Mouse (Mus musculus) adrenal gland, adult (tissue): ENCODE results near the gene S1pr1.

Experiments
- DNase-seq, 2 experiments: peaks; one replicate each; pipeline ENCODE4 v3.0.0; 2022 to 2023; ENCODE audit warnings: low spot score in 1 of 2; ENCODE audit not compliant: inconsistent age in 2 of 2

Gene S1pr1

DNA sequence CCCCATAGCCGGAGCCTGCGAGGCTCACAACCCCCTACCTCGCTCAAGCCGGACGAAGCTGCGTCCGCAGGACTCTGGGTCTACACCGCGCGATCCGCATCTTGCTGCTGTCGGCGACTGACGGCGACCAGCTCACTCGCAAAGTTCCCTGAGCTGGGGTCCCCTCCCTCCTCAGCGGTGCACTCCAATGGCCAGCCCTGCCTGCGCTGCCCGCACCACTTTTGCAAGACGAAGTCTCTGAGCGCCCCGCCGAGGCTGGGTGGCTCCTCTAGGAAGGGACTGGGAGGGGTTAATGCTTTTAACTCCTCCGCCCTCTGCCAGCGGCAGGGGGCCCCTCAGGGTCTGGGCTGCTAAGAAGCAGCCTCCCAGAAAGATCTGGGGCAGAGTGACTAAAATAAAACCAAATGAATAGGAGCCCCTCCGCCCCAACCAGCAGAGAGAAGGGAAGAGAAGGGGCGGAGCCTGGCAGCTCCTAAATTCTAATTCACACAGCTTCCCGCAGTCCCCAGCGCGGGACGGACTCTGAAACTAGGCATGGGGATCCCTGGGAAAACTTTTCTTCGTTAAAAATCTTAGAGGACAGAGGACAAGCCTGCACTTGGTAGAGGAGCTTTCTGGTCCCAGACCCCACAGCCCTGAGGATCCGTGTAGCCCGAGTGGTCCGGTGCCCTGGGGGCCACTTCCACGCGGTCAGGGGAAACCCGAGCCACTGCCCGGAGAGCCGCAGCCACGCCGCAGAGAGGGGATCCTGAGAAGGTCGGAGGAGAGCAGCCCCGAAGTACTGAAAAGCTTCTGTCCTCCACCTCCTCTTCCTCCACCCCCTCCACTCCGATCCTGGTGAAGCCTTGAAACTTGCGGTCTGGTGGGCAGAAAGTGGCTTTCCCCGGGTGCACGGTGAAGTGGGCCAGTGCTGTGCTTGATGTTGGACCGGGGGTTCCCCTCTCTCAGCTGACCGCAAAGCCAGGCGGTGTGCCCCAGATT lies at the start of gene S1pr1:
S1pr1 (minus strand) TSS at position 402 of the 981 bp plus-strand sequence.
- DNase-seq, result peak; percentile 68 to 89

GRCm38 (mm10) chr3:115763292-115763691 lies 48.4 kb upstream of the S1pr1 start:
- peak in 1 of 2 experiments; percentile 71 for DNase-seq

GRCm38 (mm10) chr3:115762841-115763240 lies 48.0 kb upstream of the S1pr1 start:
- no peak for DNase-seq

GRCm38 (mm10) chr3:115759659-115760058 lies 44.8 kb upstream of the S1pr1 start:
- DNase-seq, result no peak

- peak; percentile 18 to 70 for DNase-seq
Observed at GRCm38 (mm10) chr3:115758455-115758912, 43.6 kb upstream of the S1pr1 start.

GRCm38 (mm10) chr3:115754466-115754865 lies 39.6 kb upstream of the S1pr1 start:
- no peak for DNase-seq

- DNase-seq, result no peak
Observed at GRCm38 (mm10) chr3:115750369-115750768, 35.5 kb upstream of the S1pr1 start.

GRCm38 (mm10) chr3:115748289-115748989 lies 33.6 kb upstream of the S1pr1 start:
- DNase-seq, result no peak

- DNase-seq, result no peak
Observed at GRCm38 (mm10) chr3:115746511-115746910, 31.6 kb upstream of the S1pr1 start.

DNA sequence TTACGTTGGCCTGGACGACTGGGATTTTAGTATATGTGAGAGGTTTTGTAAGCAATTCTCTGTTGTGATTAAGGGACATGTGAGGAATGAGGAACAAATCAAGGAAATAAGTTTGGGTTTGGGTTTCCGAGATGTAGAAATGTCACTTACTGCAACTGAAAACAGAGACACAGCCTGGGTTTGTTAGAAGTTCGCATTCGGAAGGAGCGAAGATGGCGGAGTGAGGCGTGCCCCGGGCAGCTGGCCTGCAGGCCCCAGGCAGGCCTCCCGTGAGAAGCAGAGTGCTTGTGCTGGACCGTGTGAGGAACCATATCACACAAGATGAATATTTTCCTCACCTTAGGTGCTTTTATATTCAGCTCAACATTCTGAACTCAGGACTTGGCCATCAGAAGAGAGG lies 30.2 kb upstream of the S1pr1 start:
- no peak for DNase-seq

DNA sequence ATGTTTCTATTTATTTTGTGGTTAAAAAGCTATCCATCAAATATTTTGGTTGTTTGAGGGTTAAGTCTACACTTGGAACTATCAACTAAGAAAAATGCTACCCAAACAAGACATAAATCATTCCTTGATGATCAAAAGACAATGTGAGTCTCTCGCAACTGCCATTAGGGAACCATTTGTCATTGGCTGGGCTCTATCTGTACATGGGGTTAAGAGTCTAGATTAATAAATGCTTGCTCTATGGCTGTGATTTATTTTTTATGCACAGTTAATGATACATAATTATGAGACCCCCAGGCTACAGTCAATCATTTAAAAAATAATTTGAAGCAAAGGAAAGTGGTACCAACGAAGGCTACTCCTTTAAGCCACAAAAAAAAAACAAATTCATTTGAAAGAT lies 23.7 kb upstream of the S1pr1 start:
- DNase-seq, result no peak

DNA sequence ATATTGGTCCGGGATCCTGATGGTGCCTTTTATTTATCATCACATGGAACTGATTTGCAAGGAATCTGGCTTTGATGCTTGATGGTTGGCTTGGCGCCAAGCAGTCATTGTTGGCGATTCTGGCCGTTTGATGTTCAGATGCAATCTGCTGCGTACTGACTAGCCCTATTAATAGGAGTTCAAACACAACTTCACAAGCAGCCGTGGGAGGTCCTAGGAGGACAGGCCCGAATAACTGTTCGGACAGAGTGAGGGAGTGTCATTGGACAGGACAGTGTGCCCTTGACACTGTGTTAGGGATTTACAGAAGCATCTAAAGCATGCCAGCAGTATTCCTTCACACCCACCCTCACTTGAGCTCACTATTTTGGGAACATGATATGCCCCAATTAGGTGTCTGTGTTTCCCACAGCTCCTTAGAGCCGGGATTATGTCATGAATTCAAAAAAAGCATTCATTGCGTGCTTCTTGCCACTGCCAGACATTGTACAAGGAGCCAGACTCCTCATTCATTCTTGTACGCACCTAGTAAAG lies 23.0 kb upstream of the S1pr1 start:
- DNase-seq, result no peak

- no peak for DNase-seq
Observed at GRCm38 (mm10) chr3:115735540-115735939, 20.7 kb upstream of the S1pr1 start.

- DNase-seq, result no peak
Observed at GRCm38 (mm10) chr3:115734841-115735240, 20.0 kb upstream of the S1pr1 start.

- no peak for DNase-seq
Observed at GRCm38 (mm10) chr3:115730336-115730735, 15.5 kb upstream of the S1pr1 start.

DNA sequence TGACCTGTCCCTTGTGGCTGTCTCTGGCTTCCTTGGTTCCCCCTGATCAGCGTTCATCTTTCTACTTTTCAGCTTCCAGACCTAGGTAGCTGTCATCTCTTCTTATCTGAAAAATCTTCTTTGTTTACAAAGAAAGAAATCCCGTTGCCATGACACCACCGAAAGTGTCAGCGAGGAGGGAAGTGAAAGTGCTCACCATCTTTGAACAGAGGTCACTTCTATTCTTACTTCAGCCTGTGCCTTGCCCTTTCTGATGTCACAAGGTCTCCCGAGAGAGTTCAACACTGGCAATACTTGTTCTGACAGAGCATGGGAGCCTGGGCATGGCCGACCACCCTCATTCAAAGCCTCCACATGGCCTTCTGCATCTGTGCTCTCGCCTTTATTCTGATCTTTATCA lies 14.3 kb upstream of the S1pr1 start:
- DNase-seq, result peak in 1 of 2 experiments; percentile 38

DNA sequence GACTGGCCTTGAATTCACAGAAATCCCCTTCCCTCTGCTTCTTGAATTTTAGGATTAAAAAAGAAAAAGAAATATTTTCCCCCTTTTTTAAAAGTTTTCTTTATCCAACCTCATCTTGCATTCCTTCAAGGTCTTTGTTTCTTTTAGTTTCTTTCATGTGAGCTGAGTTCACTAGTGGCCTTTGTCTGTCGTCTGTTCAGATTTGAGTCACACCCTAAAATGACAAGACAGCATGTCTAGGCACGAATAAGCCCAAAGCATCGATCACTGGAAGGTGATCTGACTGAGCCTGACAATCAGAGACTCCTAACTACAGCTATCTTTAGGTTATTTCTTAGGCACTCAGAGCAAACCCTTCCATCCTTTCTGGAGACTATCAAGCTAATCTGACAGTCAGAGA lies 13.3 kb upstream of the S1pr1 start:
- no peak for DNase-seq

DNA sequence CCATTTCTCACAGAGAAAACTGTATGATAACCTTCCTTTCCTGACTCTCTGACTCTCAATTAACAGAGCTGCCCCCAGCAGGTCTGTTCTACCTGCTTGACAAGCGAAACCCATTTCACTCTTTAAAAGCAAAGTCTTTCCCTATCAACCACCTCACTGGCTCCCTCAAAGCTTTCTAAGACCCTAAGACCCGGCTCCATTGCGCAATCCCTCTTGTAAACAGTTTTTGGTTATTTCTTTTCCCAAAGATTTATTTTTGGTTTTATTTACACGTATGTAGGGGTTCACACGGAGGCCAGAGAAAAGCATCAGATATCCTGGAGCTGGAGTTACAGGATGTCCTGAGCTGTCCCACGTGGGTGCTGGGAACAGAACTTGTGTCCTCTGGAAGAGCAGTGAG lies 4.0 kb upstream of the S1pr1 start:
- no peak for DNase-seq

GRCm38 (mm10) chr3:115715900-115716515 lies 1.1 kb upstream of the S1pr1 start:
- DNase-seq, result no peak

- peak in 1 of 2 experiments; percentile 65 for DNase-seq
Observed at GRCm38 (mm10) chr3:115714049-115714435, 830 bp downstream of the S1pr1 start.

DNA sequence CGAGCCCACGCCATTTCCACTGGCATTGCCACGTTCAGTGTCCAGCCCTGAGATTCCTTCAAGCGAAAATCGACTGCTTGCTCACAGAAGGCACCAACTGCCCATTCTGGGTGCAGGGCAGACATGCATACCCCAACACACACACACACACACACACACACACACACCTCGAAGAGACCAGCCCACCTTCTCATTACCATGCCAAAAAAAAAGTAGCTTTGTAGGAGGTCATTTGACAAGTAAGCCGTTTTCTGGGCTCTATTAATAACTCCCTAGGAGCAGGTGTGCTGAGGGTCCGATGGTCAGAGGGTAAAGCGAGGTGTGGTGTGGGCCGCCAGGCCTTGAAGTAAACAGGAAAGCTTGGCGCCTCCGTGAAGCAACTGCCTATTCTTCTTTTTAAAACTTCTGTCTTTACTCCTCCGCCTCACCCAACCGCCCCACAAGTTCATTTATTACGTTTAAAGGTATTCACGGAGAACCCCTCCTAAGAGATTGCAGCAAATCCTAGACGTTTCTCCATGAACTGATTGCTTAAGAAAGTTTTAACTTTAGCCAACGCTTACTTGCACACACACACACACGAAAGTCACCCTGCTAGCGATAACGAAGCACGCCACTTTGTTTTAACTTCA lies 1.3 kb downstream of the S1pr1 start:
- no peak for DNase-seq
